Mouse (Mus musculus) stomach, embryonic 14.5 days (tissue): ENCODE data around the gene Cp. TPM values are rescaled to one million over a fixed set of nuclear protein-coding genes. Genes with fewer than 3 reads are reported as not detected.
"Not testable (repeated sequence)": the region's sequence is repeated elsewhere in the genome, so short reads cannot be mapped to it uniquely, and the experiment has no call there.

Source experiments
- ATAC-seq: fragments of 200-750 bp; cut with Nextera tagmentation; 2 replicates; pipeline ENCODE4 v1.8.0; 2017; ENCODE audit warnings: low read depth, moderate TSS enrichment; ENCODE audit not compliant: insufficient number of reproducible peaks, insufficient read depth, low FRiP score
- H3K27ac ChIP-seq: fragments of 300-500 bp; sonication (generic); 2 replicates; pipeline ENCODE4 v1.5.1; 2014; ENCODE audit warnings: mild to moderate bottlenecking, low read length, moderate library complexity, mixed read lengths
- H3K27me3 ChIP-seq: fragments of 300-500 bp; sonication (generic); 2 replicates; pipeline ENCODE4 v1.6.1; 2014; ENCODE audit warnings: low read length, control low read depth, mixed read lengths; ENCODE audit not compliant: control insufficient read depth, insufficient read depth
- H3K36me3 ChIP-seq: fragments of 300-500 bp; sonication (generic); 2 replicates; pipeline ENCODE4 v1.6.1; 2014; ENCODE audit warnings: mild to moderate bottlenecking, control low read depth, low read length, moderate library complexity, mixed read lengths; ENCODE audit not compliant: control insufficient read depth, insufficient read depth
- H3K4me1 ChIP-seq: fragments of 300-500 bp; sonication (generic); 2 replicates; pipeline ENCODE4 v1.6.1; 2014; ENCODE audit warnings: low read length, control low read depth, mixed read lengths; ENCODE audit not compliant: control insufficient read depth, insufficient read depth
- H3K4me2 ChIP-seq: fragments of 300-500 bp; sonication (generic); replicated peaks from 2 replicates; pipeline ENCODE4 v1.6.1; 2014; ENCODE audit warnings: low read depth, low read length, control low read depth
- H3K4me3 ChIP-seq: fragments of 300-500 bp; sonication (generic); 2 replicates; pipeline ENCODE4 v1.5.1; 2014; ENCODE audit warnings: low read depth, low read length, control low read depth
- H3K9ac ChIP-seq: fragments of 300-500 bp; sonication (generic); replicated peaks from 2 replicates; pipeline ENCODE4 v1.6.1; 2014; ENCODE audit warnings: low read depth, mild to moderate bottlenecking, control low read depth, low read length, moderate library complexity, mixed read lengths
- H3K9me3 ChIP-seq: fragments of 300-500 bp; sonication (generic); 2 replicates; pipeline ENCODE4 v1.6.1; 2016; ENCODE audit warnings: low read depth, low read length, control low read depth; ENCODE audit not compliant: control insufficient read depth
- WGBS: fragments of 180-500 bp; shearing (Covaris S2); extraction: QIAGEN DNeasy Blood & Tissue Kit; methylation state at CpG from one replicate; pipeline ENCODE4 v1.1.7; 2014; 5-methylcytosine and 5-hydroxymethylcytosine counted together
- polyA plus RNA-seq: library from polyadenylated mRNA; unstranded; fragments of >200 nt; fragmentation: Nextera tagmentation; extraction: Ambion mirVana; gene quantifications from 2 replicates; pipeline ENCODE4 v1.2.1, GENCODE M21; 2014

The Cp gene
- polyA plus RNA-seq, 1 experiment from 2014 or later, result 0.84 TPM

- H3K27me3 ChIP-seq, result no peaks in the 10 kb centered on the region
- H3K9me3 ChIP-seq, result no peaks in the 10 kb centered on the region
- peak overlapping the region; percentile 12; the same call in 1 of the 2 replicates for H3K9ac ChIP-seq
- 0 out of 2 replicates have a peak, but pooled peaks cover 5% of the 10 kb centered on the region for H3K4me1 ChIP-seq
- H3K27ac ChIP-seq, result no peak overlapping the region
- peak overlapping the region; percentile 68 for H3K4me2 ChIP-seq
- peak overlapping the region; percentile 69 for H3K4me3 ChIP-seq
- no peaks in the 10 kb centered on the region for H3K36me3 ChIP-seq
- WGBS, result 13% methylated on average over 10 of the region's 10 CpGs
- no peak for ATAC-seq
Measured at GRCm38 (mm10) chr3:20033761-20034718, 77.2 kb downstream of the Cp start.

GRCm38 (mm10) chr3:20034719-20035404, 78.0 kb downstream of the Cp start, which contains the start of gene Hps3:
TSS of gene Hps3 (minus strand) at chr3:20035315.
- under 1% methylated on average over 47 of the region's 47 CpGs for whole genome bisulfite sequencing
- Histone ChIP-seq H3K4me1 (0 out of 2 replicates have a peak, but pooled peaks cover 5% of the 10 kb centered on the region), H3K27ac (no peak within 1 kb of the TSS), H3K9ac (peak within 1 kb of the TSS; percentile 12; the same call in 1 of the 2 replicates), H3K9me3 (no peaks in the 10 kb centered on the region), H3K4me2 (peak within 1 kb of the TSS; percentile 68), H3K36me3 (no peaks in the 10 kb centered on the region), H3K27me3 (no peaks in the 10 kb centered on the region), H3K4me3 (peak within 1 kb of the TSS; percentile 69)
- peak; percentile 98 for ATAC-seq

- Histone ChIP-seq H3K4me1 (0 out of 2 replicates have a peak, but pooled peaks cover 5% of the 10 kb centered on the region), H3K9ac (no peak overlapping the region)
Measured at GRCm38 (mm10) chr3:20036069-20036468, 79.2 kb downstream of the Cp start.

GRCm38 (mm10) chr3:20041461-20041860, 84.6 kb downstream of the Cp start:
- not testable (repeated sequence) for H3K9me3 ChIP-seq, H3K4me1 ChIP-seq, H3K4me2 ChIP-seq, ATAC-seq, H3K27me3 ChIP-seq, H3K9ac ChIP-seq, H3K4me3 ChIP-seq, H3K27ac ChIP-seq, H3K36me3 ChIP-seq
- WGBS, result 92% methylated on average over 7 of the region's 7 CpGs

More at GRCm38 (mm10) chr3:20036069-20036468, 79.2 kb downstream of the Cp start:
- H3K4me2 ChIP-seq, result no peak overlapping the region
- no peaks in the 10 kb centered on the region for H3K36me3 ChIP-seq
- no peak overlapping the region for H3K4me3 ChIP-seq
- no peak for ATAC-seq
- H3K27ac ChIP-seq, result no peak overlapping the region
- no peaks in the 10 kb centered on the region for H3K27me3 ChIP-seq
- WGBS, result 80% methylated on average over 4 of the region's 4 CpGs
- no peaks in the 10 kb centered on the region for H3K9me3 ChIP-seq

GRCm38 (mm10) chr3:20044736-20045135, 87.9 kb downstream of the Cp start:
- not testable (repeated sequence) for H3K9ac ChIP-seq, H3K4me1 ChIP-seq, ATAC-seq, H3K9me3 ChIP-seq, H3K4me3 ChIP-seq, H3K36me3 ChIP-seq, H3K4me2 ChIP-seq, H3K27ac ChIP-seq, H3K27me3 ChIP-seq
- WGBS, result 64% methylated on average over 3 of the region's 3 CpGs

- peak; percentile 100 for ATAC-seq
Measured at GRCm38 (mm10) chr3:20057306-20058196, 100.7 kb downstream of the Cp start, which contains the start of gene Hltf. TSS of gene Hltf (plus strand) at chr3:20057811.

GRCm38 (mm10) chr3:20058197-20058541, 101.3 kb downstream of the Cp start:
- under 1% methylated on average over 7 of the region's 9 CpGs for WGBS
- peaks cover 7% of the 10 kb centered on the region for H3K36me3 ChIP-seq
- 0 out of 2 replicates have a peak overlapping the region, but pooled peaks have one; percentile 10 for H3K9ac ChIP-seq
- H3K4me2 ChIP-seq, result peak overlapping the region; percentile 59
- H3K9me3 ChIP-seq, result no peaks in the 10 kb centered on the region
- no peak for ATAC-seq
- H3K4me3 ChIP-seq, result peak overlapping the region; percentile 70
- H3K27me3 ChIP-seq, result no peaks in the 10 kb centered on the region
- no peak overlapping the region for H3K27ac ChIP-seq
- peaks cover 5% of the 10 kb centered on the region; the same call in 1 of the 2 replicates for H3K4me1 ChIP-seq

More at GRCm38 (mm10) chr3:20057306-20058196, 100.7 kb downstream of the Cp start, which contains the start of gene Hltf:
- Histone ChIP-seq H3K9me3 (no peaks in the 10 kb centered on the region), H3K27ac (peak within 1 kb of the TSS; percentile 33; the same call in 1 of the 2 replicates), H3K9ac (peak within 1 kb of the TSS; percentile 50), H3K4me3 (peak within 1 kb of the TSS; percentile 70), H3K4me2 (peak within 1 kb of the TSS; percentile 59), H3K27me3 (no peaks in the 10 kb centered on the region), H3K36me3 (peaks cover 4% of the 10 kb centered on the region), H3K4me1 (peaks cover 5% of the 10 kb centered on the region; the same call in 1 of the 2 replicates)
- WGBS, result under 1% methylated on average over 53 of the region's 54 CpGs
